Mouse (Mus musculus) myocyte (in vitro differentiated cells): ENCODE data around the gene Ulk3. TPM values are rescaled to one million over a fixed set of nuclear protein-coding genes. Genes with fewer than 3 reads are reported as not detected.

Experiments
- H3K27me3 ChIP-seq: one replicate; pipeline ENCODE4 v1.6.1; 2011; ENCODE audit not compliant: control insufficient read depth, insufficient read depth, insufficient read length
- H3K36me3 ChIP-seq: one replicate; pipeline ENCODE4 v1.6.1; 2011; ENCODE audit not compliant: control insufficient read depth, insufficient read depth
- H3K4me2 ChIP-seq: one replicate; pipeline ENCODE4 v1.6.1; 2011; ENCODE audit warnings: low read depth, control low read depth
- H3K4me3 ChIP-seq: one replicate; pipeline ENCODE4 v1.5.1; 2011; ENCODE audit warnings: mild to moderate bottlenecking, control low read depth, moderate library complexity
- H3K79me2 ChIP-seq: one replicate; pipeline ENCODE4 v1.6.1; 2011; ENCODE audit not compliant: control insufficient read depth, insufficient read depth
- H3ac ChIP-seq: one replicate; pipeline ENCODE4 v1.6.1; 2011; ENCODE audit not compliant: control insufficient read depth, insufficient read length
- CEBPB ChIP-seq: IDR thresholded peaks from 2 replicates; pipeline ENCODE4 v1.6.1; 2011; ENCODE audit warnings: mild to moderate bottlenecking, moderate library complexity; ENCODE audit not compliant: poor library complexity, insufficient read depth, severe bottlenecking
- E2F4 ChIP-seq: IDR thresholded peaks from one replicate; pipeline ENCODE4 v1.6.1; 2011; ENCODE audit warnings: mild to moderate bottlenecking, control low read depth, moderate library complexity; ENCODE audit not compliant: insufficient read depth
- MAX ChIP-seq: IDR thresholded peaks from one replicate; pipeline ENCODE4 v1.6.1; 2011; ENCODE audit warnings: low read depth, mild to moderate bottlenecking, control low read depth
- MYOD1 ChIP-seq, 3 experiments: IDR thresholded peaks; one replicate each; pipeline ENCODE4 v1.6.1; 2011; ENCODE audit warnings: control low read depth in 2 of 3, low read depth in 2 of 3, mild to moderate bottlenecking in 2 of 3, moderate library complexity in 1 of 3; ENCODE audit not compliant: insufficient read length in 2 of 3, control insufficient read depth in 1 of 3
- MYOG ChIP-seq, 3 experiments: IDR thresholded peaks; one replicate each; pipeline ENCODE4 v1.6.1; 2011; ENCODE audit warnings: control low read depth in 2 of 3, low read depth in 2 of 3, mild to moderate bottlenecking in 2 of 3; ENCODE audit not compliant: insufficient read length in 2 of 3, control insufficient read depth in 1 of 3, insufficient read depth in 1 of 3
- POLR2A ChIP-seq: IDR thresholded peaks from one replicate; pipeline ENCODE4 v1.6.1; 2011; ENCODE audit warnings: low read depth, mild to moderate bottlenecking, control low read depth, moderate library complexity; ENCODE audit not compliant: insufficient read length
- POLR2AphosphoS2 ChIP-seq: IDR thresholded peaks from one replicate; pipeline ENCODE4 v1.6.1; 2011; ENCODE audit warnings: low read depth, control low read depth; ENCODE audit not compliant: insufficient read length
- REST ChIP-seq: IDR thresholded peaks from one replicate; pipeline ENCODE4 v1.6.1; 2011; ENCODE audit warnings: mild to moderate bottlenecking, control low read depth, moderate library complexity; ENCODE audit not compliant: insufficient read depth, insufficient read length
- SRF ChIP-seq: IDR thresholded peaks from one replicate; pipeline ENCODE4 v1.6.1; 2011; ENCODE audit warnings: low read depth; ENCODE audit not compliant: control insufficient read depth, insufficient read length
- TCF12 ChIP-seq: IDR thresholded peaks from one replicate; pipeline ENCODE4 v1.6.1; 2011; ENCODE audit warnings: mild to moderate bottlenecking, control low read depth; ENCODE audit not compliant: poor library complexity, insufficient read depth, severe bottlenecking
- TCF3 ChIP-seq: IDR thresholded peaks from one replicate; pipeline ENCODE4 v1.6.1; 2011; ENCODE audit warnings: low read depth, control low read depth; ENCODE audit not compliant: insufficient read length
- USF1 ChIP-seq: IDR thresholded peaks from one replicate; pipeline ENCODE4 v1.6.1; 2011; ENCODE audit warnings: low read depth, mild to moderate bottlenecking, control low read depth, moderate library complexity
- polyA plus RNA-seq: library from polyadenylated mRNA; unstranded; fragments of >200 nt; fragmentation: generic; extraction: Trizol; gene quantifications from one replicate; pipeline ENCODE4 v1.2.1, GENCODE M21; 2012; ENCODE audit warnings: missing spikeins

The Ulk3 gene
- polyA plus RNA-seq, 1 experiment = 12.2 TPM

GRCm38 (mm10) chr9:57574397-57574796 lies 14.9 kb upstream of the Ulk3 start:
- Histone ChIP-seq H3K4me2 (no peak overlapping the region), H3ac (no peak overlapping the region), H3K4me3 (no peak overlapping the region), H3K79me2 (no peaks in the 10 kb centered on the region), H3K36me3 (peaks cover 14% of the 10 kb centered on the region), H3K27me3 (no peaks in the 10 kb centered on the region)
- no peak for TF ChIP-seq TCF3

GRCm38 (mm10) chr9:57575577-57575976 lies 13.7 kb upstream of the Ulk3 start:
- H3K36me3 ChIP-seq = peaks cover 14% of the 10 kb centered on the region
- no peak overlapping the region for H3K4me2 ChIP-seq
- no peaks in the 10 kb centered on the region for H3K79me2 ChIP-seq
- no peak overlapping the region for H3ac ChIP-seq
- no peak overlapping the region for H3K4me3 ChIP-seq
- no peak for TF ChIP-seq POLR2AphosphoS2
- TF ChIP-seq REST = no peak
- no peak for TF ChIP-seq POLR2A
- TF ChIP-seq MAX = no peak
- no peak for TF ChIP-seq MYOG (IDR thresholded peaks at IDR 0.05; ENCODE audit: control insufficient read depth in 1 of 3, insufficient read depth in 1 of 3, insufficient read length in 2 of 3, low read depth in 2 of 3)
- no peak for TF ChIP-seq MYOD1 (IDR thresholded peaks at IDR 0.05; ENCODE audit: control insufficient read depth in 1 of 3, insufficient read length in 2 of 3, low read depth in 2 of 3)
- TF ChIP-seq TCF12 = no peak
- TF ChIP-seq TCF3 = no peak
- H3K27me3 ChIP-seq = no peaks in the 10 kb centered on the region

GRCm38 (mm10) chr9:57577144-57577849 lies 12.0 kb upstream of the Ulk3 start:
- Histone ChIP-seq H3K79me2 (no peaks in the 10 kb centered on the region), H3K4me3 (no peak overlapping the region), H3ac (no peak overlapping the region), H3K4me2 (no peak overlapping the region), H3K36me3 (peaks cover 16% of the 10 kb centered on the region), H3K27me3 (no peaks in the 10 kb centered on the region)
- no peak for TF ChIP-seq E2F4
- TF ChIP-seq USF1 = no peak
- TF ChIP-seq TCF3 = no peak
- TF ChIP-seq POLR2AphosphoS2 = no peak
- TF ChIP-seq MAX = no peak
- TF ChIP-seq TCF12 = no peak
- TF ChIP-seq MYOG (IDR thresholded peaks at IDR 0.05; ENCODE audit: control insufficient read depth in 1 of 3, insufficient read depth in 1 of 3, insufficient read length in 2 of 3, low read depth in 2 of 3) = no peak
- no peak for TF ChIP-seq MYOD1 (IDR thresholded peaks at IDR 0.05; ENCODE audit: control insufficient read depth in 1 of 3, insufficient read length in 2 of 3, low read depth in 2 of 3)
- no peak for TF ChIP-seq POLR2A
- no peak for TF ChIP-seq REST
- TF ChIP-seq SRF = no peak
- TF ChIP-seq CEBPB = no peak

- H3ac ChIP-seq = no peak overlapping the region
- no peak for TF ChIP-seq USF1
- no peak for TF ChIP-seq REST
- no peak for TF ChIP-seq TCF3
- TF ChIP-seq MYOG (IDR thresholded peaks at IDR 0.05; ENCODE audit: control insufficient read depth in 1 of 3, insufficient read depth in 1 of 3, insufficient read length in 2 of 3, low read depth in 2 of 3) = no peak
- no peak overlapping the region for H3K4me3 ChIP-seq
- H3K79me2 ChIP-seq = no peaks in the 10 kb centered on the region
- H3K4me2 ChIP-seq = no peak overlapping the region
- no peaks in the 10 kb centered on the region for H3K27me3 ChIP-seq
- peaks cover 16% of the 10 kb centered on the region for H3K36me3 ChIP-seq
Observed at GRCm38 (mm10) chr9:57584991-57585390, 4.3 kb upstream of the Ulk3 start.

GRCm38 (mm10) chr9:57590726-57591125 lies 1.5 kb downstream of the Ulk3 start:
- H3K79me2 ChIP-seq = peaks cover 10% of the 10 kb centered on the region
- peak overlapping the region; percentile 75 for H3K4me2 ChIP-seq
- no peak overlapping the region for H3ac ChIP-seq
- no peaks in the 10 kb centered on the region for H3K27me3 ChIP-seq
- peaks cover 7% of the 10 kb centered on the region for H3K36me3 ChIP-seq
- TF ChIP-seq USF1 (no peak), MYOD1 (IDR thresholded peaks at IDR 0.05; ENCODE audit: control insufficient read depth in 1 of 3, insufficient read length in 2 of 3, low read depth in 2 of 3) (no peak), MYOG (IDR thresholded peaks at IDR 0.05; ENCODE audit: control insufficient read depth in 1 of 3, insufficient read depth in 1 of 3, insufficient read length in 2 of 3, low read depth in 2 of 3) (no peak), TCF3 (no peak), TCF12 (no peak), REST (no peak), POLR2A (no peak), POLR2AphosphoS2 (no peak), MAX (peak; percentile 70)
- H3K4me3 ChIP-seq = peak overlapping the region; percentile 72
